Mouse (Mus musculus): ENCODE results near the gene Armh4. TPM values are rescaled to one million over a fixed set of nuclear protein-coding genes. Genes with fewer than 3 reads are reported as not detected.
A peak's percentile ranks its signal among the peaks of the same experiment; 100 is the strongest.
"Not testable (repeated sequence)": the region's sequence is repeated elsewhere in the genome, so short reads cannot be mapped to it uniquely, and the experiment has no call there.

Gene Armh4
- polyA plus RNA-seq (2015; fragmentation: Nextera tagmentation; extraction: Ambion mirVana) = 12.2 and 14.7 TPM in 2 replicates

DNA sequence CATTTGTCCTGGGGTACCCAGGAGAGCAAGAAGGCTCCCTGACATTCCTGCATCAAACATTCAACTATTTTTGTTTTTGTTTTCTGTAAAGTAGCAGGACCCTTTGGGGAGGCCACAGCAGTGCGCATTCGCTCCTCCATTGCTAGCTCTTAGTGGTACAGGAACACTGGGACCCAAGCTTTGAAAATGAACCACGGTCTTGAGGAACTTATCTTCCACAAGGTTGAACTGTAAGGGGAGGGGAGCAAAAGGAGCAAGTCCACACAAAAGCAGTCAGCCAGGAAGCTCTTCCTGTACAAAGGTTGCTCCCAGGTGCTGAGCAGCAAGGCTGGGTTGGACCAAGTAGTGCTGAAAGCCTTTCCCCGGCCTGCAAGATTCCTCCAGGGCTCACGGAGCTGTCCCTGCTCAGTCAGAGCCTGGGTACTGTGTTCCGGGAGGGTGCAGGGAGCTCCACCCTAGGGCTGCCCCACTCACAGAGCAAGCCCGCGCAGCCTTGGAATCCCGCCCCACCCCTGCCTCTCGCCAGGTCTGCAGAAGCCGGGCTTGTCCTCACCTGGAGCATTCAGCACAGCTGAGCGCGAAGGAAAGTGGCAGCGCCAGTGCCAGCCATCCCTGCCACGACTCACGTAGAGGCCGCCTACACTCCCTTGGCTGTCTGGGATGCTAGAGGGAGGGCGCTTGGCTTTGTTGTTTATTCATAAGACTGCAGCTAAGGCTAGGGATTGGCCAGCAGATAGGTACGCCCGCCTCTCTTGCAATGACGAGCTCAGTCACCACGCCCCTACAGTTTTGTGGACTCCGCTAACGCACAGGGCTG lies at the start of gene Armh4:
Gene Armh4 (minus strand): TSS at position 669 of the 817 bp plus-strand sequence.
- Histone ChIP-seq H3K27ac (peak within 1 kb of the TSS; percentile 26; the same call in 1 of the 2 replicates), H3K27me3 (0 out of 2 replicates have a peak, but pooled peaks cover 2% of the 10 kb centered on the region), H3K4me3 (peak within 1 kb of the TSS; percentile 67), H3K9me3 (replicated peaks) (no peaks in the 10 kb centered on the region), H3K4me1 (peaks cover 15% of the 10 kb centered on the region; the same call in 1 of the 2 replicates), H3K9ac (peak within 1 kb of the TSS; percentile 79), H3K4me2 (peak within 1 kb of the TSS; percentile 69), H3K36me3 (ENCODE audit: poor library complexity, severe bottlenecking) (no peaks in the 10 kb centered on the region)
- ATAC-seq = peak; percentile 100
- WGBS = under 1% methylated on average over 24 of the region's 24 CpGs

DNA sequence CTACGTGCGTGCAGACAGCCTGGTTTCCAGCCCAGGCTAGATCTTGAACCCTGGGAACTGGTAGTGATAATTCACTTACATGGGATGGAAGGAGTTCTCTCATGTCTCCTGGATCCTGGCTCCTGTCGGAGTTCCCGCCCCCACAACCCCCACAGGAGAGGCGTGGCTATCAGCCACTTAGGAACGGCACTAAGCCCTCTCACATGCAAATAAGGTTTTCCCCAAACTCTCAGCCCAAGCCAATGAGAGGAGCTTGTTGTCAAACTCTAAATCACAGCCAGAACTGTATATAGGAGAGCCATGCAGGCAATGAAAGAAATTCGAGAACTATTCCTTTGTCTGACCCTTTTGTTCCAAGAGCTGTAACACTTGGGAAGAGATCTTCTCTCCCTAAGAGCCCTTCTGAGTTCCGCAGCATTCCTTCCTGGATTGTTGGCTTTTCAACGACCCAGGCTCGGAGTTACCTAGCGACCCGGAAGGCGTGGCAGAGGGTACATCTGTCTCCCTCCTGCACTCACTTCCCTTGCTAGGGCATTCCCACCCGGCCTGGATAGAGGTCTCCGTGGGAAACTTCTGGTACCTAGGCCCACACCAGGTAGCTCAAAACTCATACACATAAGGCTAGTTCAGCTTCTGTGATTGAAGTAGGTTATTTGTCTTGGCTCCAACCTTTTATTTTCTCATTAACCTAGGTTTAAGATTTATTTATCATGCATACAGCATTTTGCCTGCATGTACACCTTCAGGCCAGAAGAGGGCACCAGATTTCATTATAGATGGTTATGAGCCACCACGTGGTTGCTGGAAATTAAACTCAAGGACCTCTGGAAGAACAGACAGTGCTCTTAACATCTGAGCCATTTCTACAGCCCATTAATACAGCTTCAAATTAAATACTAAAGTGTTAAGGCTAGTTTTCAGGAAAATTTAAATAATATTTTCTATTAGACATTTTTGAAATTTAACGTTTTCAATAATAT lies 46.3 kb upstream of the Armh4 start:
- H3K4me1 ChIP-seq = peaks cover 9% of the 10 kb centered on the region; the same call in 1 of the 2 replicates
- H3K36me3 ChIP-seq (ENCODE audit: poor library complexity, severe bottlenecking) = no peaks in the 10 kb centered on the region
- peak; percentile 81; the same call in 1 of the 2 replicates for ATAC-seq
- H3K27me3 ChIP-seq = no peaks in the 10 kb centered on the region
- peak overlapping the region; percentile 37; the same call in 1 of the 2 replicates for H3K9ac ChIP-seq
- no peaks in the 10 kb centered on the region for H3K9me3 ChIP-seq (replicated peaks)
- 11% methylated on average over 17 of the region's 17 CpGs for WGBS
- no peak overlapping the region for H3K27ac ChIP-seq
- peak overlapping the region; percentile 26 for H3K4me3 ChIP-seq
- H3K4me2 ChIP-seq = peak overlapping the region; percentile 53

DNA sequence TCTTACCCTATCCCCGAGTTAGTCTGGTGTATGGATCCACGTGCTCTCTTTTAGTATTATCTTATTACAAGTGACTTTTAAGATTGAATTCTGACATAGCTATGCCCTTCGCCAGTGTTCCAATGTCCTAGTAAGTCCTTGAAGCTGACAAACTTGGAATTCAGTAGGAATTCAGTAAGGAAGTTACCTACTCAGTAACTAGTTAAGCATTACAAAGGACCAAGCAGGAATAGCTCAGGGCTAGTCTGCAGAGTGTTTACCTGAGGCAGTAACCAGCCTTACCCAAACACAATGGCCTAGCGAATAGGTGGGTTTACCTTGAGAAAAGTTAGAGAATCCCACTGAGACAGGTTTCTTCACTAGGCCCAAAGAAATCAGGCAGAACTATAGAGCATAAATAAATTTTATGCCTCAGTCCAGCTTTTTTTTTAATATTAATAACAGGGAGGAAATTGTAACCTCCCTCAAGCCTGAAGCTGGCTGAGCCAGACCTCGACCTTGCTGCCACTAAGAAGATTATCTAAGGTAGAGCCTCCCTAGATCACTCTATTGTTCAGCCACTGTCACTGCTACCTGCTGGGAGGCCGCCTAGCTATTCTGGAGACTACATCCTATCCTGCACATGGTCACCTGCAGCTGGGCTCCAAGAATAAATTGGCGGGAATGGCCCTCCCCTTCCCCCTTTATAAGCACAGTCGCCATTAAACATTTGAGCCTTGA lies 36.7 kb upstream of the Armh4 start:
- WGBS = 77% methylated on average over 8 of the region's 8 CpGs
- H3K4me3 ChIP-seq; H3K27ac ChIP-seq; ATAC-seq; H3K9ac ChIP-seq; H3K4me2 ChIP-seq; H3K4me1 ChIP-seq; H3K36me3 ChIP-seq (ENCODE audit: poor library complexity, severe bottlenecking); H3K27me3 ChIP-seq; H3K9me3 ChIP-seq (replicated peaks): not testable (repeated sequence)

DNA sequence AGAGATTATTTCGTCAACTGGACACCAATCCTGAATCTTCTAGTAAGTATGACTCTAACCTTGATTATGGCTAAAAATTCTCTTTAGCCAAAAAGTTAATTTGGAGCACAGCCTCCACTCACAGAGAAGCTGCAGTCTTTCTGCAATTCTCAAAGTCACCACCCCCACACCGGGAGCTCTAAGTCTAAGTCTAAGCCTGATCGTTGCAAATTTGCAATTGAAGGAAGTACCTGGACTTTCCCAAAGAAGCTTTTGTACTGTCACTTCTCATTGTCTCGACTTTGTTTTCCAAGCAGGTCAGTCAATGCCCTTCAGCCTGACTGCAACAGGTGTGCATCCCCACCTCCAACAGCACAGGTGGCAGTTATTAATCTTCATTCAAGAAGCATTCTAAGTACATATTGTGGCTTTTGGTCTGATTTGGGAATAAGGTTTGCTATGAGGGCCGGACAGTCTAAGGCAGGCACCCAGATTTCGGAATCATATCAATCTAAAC lies 35.6 kb upstream of the Armh4 start:
- H3K9me3 ChIP-seq (replicated peaks); H3K4me2 ChIP-seq; ATAC-seq; H3K27ac ChIP-seq; H3K4me1 ChIP-seq; H3K27me3 ChIP-seq; H3K4me3 ChIP-seq; H3K36me3 ChIP-seq (ENCODE audit: poor library complexity, severe bottlenecking); H3K9ac ChIP-seq: not testable (repeated sequence)
- WGBS = 86% methylated on average over 6 of the region's 6 CpGs

DNA sequence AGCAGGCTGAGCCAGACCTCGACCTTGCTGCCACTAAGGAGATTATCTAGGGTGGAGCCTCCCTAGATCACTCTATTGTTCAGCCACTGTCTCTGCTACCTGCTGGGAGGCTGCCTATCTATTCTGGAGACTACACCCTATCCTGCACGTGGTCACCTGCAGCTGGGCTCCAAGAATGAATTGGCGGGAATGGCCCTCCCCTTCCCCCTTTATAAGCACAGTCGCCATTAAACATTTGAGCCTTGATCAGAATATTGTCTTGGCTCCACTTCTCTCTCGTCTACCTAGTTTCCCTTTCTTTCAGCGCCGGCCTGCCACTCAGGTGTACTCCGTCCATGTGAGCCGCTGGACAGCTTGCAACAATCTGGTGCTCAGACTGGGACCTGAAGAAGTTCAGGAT lies 29.8 kb upstream of the Armh4 start:
- WGBS = 83% methylated on average over 9 of the region's 9 CpGs
- H3K4me3 ChIP-seq; H3K9ac ChIP-seq; H3K27me3 ChIP-seq; ATAC-seq; H3K4me1 ChIP-seq; H3K36me3 ChIP-seq (ENCODE audit: poor library complexity, severe bottlenecking); H3K27ac ChIP-seq; H3K4me2 ChIP-seq; H3K9me3 ChIP-seq (replicated peaks): not testable (repeated sequence)

DNA sequence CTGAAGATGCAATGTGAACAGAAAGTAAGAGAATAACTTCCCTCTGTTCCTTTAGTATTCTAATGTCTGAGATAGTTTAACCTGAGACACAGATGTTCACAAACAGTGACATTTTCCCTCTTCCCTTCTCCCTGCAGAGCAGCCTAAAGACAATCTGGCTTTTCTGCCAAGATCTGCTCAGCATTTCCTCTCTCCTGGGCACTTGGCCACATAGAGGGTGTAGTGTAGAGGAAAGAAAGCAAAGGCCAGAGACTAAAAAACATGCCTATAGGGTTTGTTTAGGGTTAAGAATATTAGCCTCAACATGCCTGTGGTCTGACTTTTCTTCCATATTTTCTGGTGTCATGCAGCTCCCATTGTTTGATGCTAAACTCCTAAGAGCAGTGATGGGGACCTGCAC lies 21.9 kb upstream of the Armh4 start:
- H3K27ac ChIP-seq; H3K4me1 ChIP-seq; H3K4me3 ChIP-seq; H3K27me3 ChIP-seq; H3K9ac ChIP-seq; ATAC-seq; H3K4me2 ChIP-seq; H3K9me3 ChIP-seq (replicated peaks); H3K36me3 ChIP-seq (ENCODE audit: poor library complexity, severe bottlenecking): not testable (repeated sequence)

DNA sequence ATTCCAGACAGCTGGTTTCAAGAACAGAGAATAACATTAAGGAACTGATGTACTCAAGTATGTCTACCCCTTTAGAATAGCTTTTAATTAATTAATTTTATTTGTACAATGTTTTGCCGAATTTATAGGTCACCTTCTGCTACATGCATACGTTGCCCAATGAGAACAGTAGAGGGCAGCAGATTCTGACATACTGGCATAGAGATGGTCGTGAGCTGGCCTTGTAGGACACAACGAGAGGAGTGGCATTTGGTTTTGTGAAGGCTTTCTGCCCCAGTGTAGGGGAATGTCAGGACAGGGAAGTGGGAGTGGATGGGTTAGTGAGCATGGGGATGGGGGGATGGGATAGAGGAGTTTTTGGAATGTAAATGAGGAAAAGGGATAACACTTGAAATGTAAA lies 18.3 kb upstream of the Armh4 start:
- no peaks in the 10 kb centered on the region for H3K9me3 ChIP-seq (replicated peaks)
- H3K4me2 ChIP-seq = no peak overlapping the region
- H3K27ac ChIP-seq = no peak overlapping the region
- no peak overlapping the region for H3K9ac ChIP-seq
- 9% methylated on average over 4 of the region's 4 CpGs for WGBS
- H3K4me1 ChIP-seq = no peaks in the 10 kb centered on the region
- no peak for ATAC-seq
- H3K27me3 ChIP-seq = no peaks in the 10 kb centered on the region
- no peaks in the 10 kb centered on the region for H3K36me3 ChIP-seq (ENCODE audit: poor library complexity, severe bottlenecking)
- H3K4me3 ChIP-seq = no peak overlapping the region

DNA sequence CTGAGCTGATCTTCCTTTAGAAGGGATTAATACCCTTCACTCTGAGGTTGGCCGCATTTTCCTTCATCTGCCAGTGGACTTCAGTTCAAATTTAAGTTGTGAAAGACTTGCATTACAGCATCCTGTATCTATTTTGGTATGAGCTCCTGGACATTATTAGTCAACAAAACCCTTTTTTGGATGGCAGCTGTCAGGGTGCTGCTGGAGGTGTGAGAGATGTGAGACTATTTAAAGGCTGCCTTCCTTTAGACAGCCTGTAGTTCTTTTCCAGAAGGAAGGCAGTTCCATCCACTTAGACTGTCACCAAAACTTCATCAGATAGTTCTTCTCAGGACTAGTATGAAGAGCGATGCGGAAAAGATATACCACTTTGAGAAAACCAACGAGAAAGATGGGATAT lies 10.8 kb upstream of the Armh4 start:
- no peaks in the 10 kb centered on the region for H3K4me1 ChIP-seq
- 87% methylated on average over 4 of the region's 4 CpGs for WGBS
- H3K9ac ChIP-seq = no peak overlapping the region
- no peaks in the 10 kb centered on the region for H3K36me3 ChIP-seq (ENCODE audit: poor library complexity, severe bottlenecking)
- no peak overlapping the region for H3K4me3 ChIP-seq
- H3K4me2 ChIP-seq = no peak overlapping the region
- H3K9me3 ChIP-seq (replicated peaks) = no peaks in the 10 kb centered on the region
- no peak overlapping the region for H3K27ac ChIP-seq
- no peaks in the 10 kb centered on the region for H3K27me3 ChIP-seq
- ATAC-seq = no peak

DNA sequence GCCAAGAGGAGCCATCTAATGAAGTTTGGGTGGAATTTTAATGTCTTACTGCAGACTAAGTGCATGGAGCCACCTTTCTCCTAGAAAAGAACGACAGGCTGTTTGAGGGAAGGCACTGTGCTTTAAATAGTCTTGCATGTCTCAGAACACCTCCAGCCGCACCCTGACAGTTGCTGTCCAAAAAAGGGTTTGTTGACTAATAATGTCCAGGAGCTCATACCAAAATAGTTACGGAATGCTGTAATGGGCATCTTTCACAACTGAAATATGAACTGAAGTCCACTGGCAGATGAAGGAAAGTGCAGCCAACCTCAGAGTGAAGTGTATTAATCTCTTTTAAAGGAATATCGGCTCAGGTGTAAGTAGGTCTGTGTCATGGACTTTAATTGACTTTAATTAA lies 7.4 kb upstream of the Armh4 start:
- ATAC-seq = no peak
- Histone ChIP-seq H3K9me3 (replicated peaks) (no peaks in the 10 kb centered on the region), H3K27ac (no peak overlapping the region), H3K36me3 (ENCODE audit: poor library complexity, severe bottlenecking) (no peaks in the 10 kb centered on the region), H3K4me2 (no peak overlapping the region), H3K27me3 (0 out of 2 replicates have a peak, but pooled peaks cover 4% of the 10 kb centered on the region), H3K9ac (no peak overlapping the region), H3K4me3 (no peak overlapping the region), H3K4me1 (no peaks in the 10 kb centered on the region)
- WGBS = 65% methylated on average over 4 of the region's 4 CpGs

DNA sequence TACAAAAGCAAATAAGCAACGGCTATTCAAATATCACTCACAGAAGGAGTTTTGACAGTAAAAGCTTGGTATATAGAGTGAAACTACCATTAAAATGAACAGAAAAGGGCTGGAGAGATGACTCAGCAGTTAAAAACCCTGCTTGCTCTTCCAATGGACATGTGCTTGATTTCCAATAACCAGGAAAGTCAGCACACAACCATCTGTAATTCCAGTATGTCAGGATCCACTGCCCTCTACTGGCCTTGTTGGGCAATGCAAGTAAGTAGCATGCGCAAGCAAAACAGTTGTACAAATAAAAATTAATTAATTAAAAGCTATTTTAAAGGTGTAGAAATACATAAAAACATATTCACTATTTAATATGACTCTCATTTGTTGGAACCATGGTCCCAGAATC lies 2.6 kb upstream of the Armh4 start:
- peaks cover 15% of the 10 kb centered on the region; the same call in 1 of the 2 replicates for H3K4me1 ChIP-seq
- no peak overlapping the region for H3K9ac ChIP-seq
- 0 out of 2 replicates have a peak, but pooled peaks cover 4% of the 10 kb centered on the region for H3K27me3 ChIP-seq
- no peaks in the 10 kb centered on the region for H3K9me3 ChIP-seq (replicated peaks)
- H3K27ac ChIP-seq = no peak overlapping the region
- WGBS = 49% methylated on average over 2 of the region's 2 CpGs
- no peak overlapping the region for H3K4me3 ChIP-seq
- no peak overlapping the region for H3K4me2 ChIP-seq
- ATAC-seq = no peak
- H3K36me3 ChIP-seq (ENCODE audit: poor library complexity, severe bottlenecking) = no peaks in the 10 kb centered on the region

DNA sequence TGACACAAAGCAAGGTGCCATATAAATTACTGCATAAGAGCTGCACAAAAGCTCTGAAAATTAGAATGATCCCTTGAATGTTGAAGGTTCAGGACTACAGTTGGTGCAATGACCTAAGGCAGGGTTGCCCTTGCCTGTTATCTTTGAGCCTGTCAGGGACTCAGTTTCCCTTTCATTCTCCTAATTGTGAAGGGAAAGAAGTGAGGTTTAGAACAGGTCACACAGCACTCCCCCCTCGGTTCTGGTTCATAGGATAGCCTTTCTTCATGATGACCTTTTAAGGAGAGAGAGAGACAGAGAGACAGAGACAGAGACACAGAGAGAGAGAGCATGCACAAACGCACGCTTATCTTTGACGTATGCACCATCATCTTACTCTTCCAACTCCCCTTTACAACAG lies 683 bp upstream of the Armh4 start:
- WGBS = 80% methylated on average over 4 of the region's 4 CpGs
- H3K4me3 ChIP-seq = peak overlapping the region; percentile 67; the same call in 1 of the 2 replicates

More for the DNA sequence above, 683 bp upstream of the Armh4 start:
- H3K4me2 ChIP-seq = peak overlapping the region; percentile 69
- 0 out of 2 replicates have a peak, but pooled peaks cover 4% of the 10 kb centered on the region for H3K27me3 ChIP-seq
- no peaks in the 10 kb centered on the region for H3K36me3 ChIP-seq (ENCODE audit: poor library complexity, severe bottlenecking)
- no peak for ATAC-seq
- H3K9ac ChIP-seq = no peak overlapping the region
- H3K4me1 ChIP-seq = peaks cover 15% of the 10 kb centered on the region; the same call in 1 of the 2 replicates
- H3K27ac ChIP-seq = no peak overlapping the region
- no peaks in the 10 kb centered on the region for H3K9me3 ChIP-seq (replicated peaks)
